Mouse (Mus musculus) liver, postnatal 0 days (tissue): Measurements from ENCODE around the gene Wipf3.

Experiments
- CTCF ChIP-seq: sonication (generic); IDR thresholded peaks from 2 replicates; pipeline ENCODE4 v1.5.1; 2016; ENCODE audit warnings: antibody characterized with exemption, low read depth
- EP300 ChIP-seq: IDR thresholded peaks from 2 replicates; pipeline ENCODE4 v1.6.1; 2016; ENCODE audit warnings: antibody characterized with exemption, low read depth, mild to moderate bottlenecking

DNA sequence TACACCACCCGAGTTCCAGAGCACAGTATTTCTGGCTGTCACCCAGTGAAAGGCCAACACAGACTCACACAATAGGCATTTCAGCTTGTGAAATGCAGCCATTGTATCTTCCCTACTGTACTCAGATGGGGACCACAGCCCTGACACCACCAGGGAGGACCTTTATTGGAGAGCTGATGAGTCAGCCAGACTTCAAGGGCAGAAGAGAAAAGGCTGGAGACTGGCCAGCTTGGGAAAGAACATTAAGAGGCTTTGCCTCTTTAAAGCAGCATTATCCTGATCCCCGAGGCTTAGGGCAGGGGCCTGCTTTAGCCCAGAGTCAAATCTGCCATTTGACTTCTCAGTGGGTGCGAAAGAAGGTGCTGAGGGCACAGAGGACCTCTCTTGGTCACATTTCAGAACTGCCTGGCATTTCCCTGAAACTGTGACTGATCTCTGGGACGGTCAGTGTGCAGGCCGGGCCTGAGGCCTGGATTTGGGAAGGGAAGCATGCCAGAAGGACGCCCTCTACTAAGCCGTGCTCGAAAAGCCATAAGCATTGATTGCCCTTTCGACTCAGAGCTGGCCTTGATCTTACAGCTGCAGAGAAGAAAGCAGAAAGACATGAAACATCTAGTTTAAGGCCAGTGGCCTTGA is 111.0 kb downstream of the Wipf3 start:
- TF ChIP-seq CTCF (no peak), EP300 (no peak)
